Mouse (Mus musculus) ES-E14 (cell line): ENCODE measurements around the gene Lsg1.
A peak's percentile ranks its signal among the peaks of the same experiment; 100 is the strongest.

Source experiments
- CHD2 ChIP-seq: IDR thresholded peaks from 2 replicates; pipeline ENCODE4 v1.6.1; 2014; ENCODE audit warnings: mild to moderate bottlenecking, low read depth, low read length, inconsistent platforms
- HCFC1 ChIP-seq: IDR thresholded peaks from 2 replicates; pipeline ENCODE4 v1.6.1; 2012; ENCODE audit warnings: low read length, inconsistent platforms, borderline replicate concordance; ENCODE audit not compliant: insufficient read depth
- MAFK ChIP-seq: IDR thresholded peaks from 2 replicates; pipeline ENCODE4 v1.6.1; 2014; ENCODE audit warnings: mild to moderate bottlenecking, low read depth, low read length, inconsistent platforms; ENCODE audit not compliant: insufficient read depth
- ZC3H11A ChIP-seq: IDR thresholded peaks from 2 replicates; pipeline ENCODE4 v1.6.1; 2012; ENCODE audit warnings: low read depth, mild to moderate bottlenecking, inconsistent platforms, low read length, borderline replicate concordance
- ZNF384 ChIP-seq: IDR thresholded peaks from 2 replicates; pipeline ENCODE4 v1.6.1; 2012; ENCODE audit warnings: low read depth, low read length, inconsistent platforms

- TF ChIP-seq ZNF384 (no peak), ZC3H11A (peak; percentile 21; the same call in 1 of the 2 replicates), CHD2 (no peak), HCFC1 (no peak), MAFK (no peak)
These were observed 67.0 kb downstream of the Lsg1 start for GRCm38 (mm10) chr16:30520361-30520823.
